Mouse (Mus musculus) liver, adult 2 months (tissue): Measurements from ENCODE around the gene Pi4k2a. TPM values are rescaled to one million over a fixed set of nuclear protein-coding genes. Genes with fewer than 3 reads are reported as not detected.

Experiments used
- DNase-seq: peaks from one replicate; pipeline ENCODE4 v3.0.0-alpha.2; 2011; ENCODE audit warnings: low read depth, low spot score; ENCODE audit errors: extremely low read depth
- H3K27ac ChIP-seq: fragments of 200-500 bp; replicated peaks from 2 replicates; pipeline ENCODE4 v1.5.1; 2012; ENCODE audit warnings: low read depth, mild to moderate bottlenecking, control low read depth, inconsistent platforms, low read length; ENCODE audit not compliant: insufficient read depth
- H3K27me3 ChIP-seq: fragments of 200-500 bp; 2 replicates; pipeline ENCODE4 v1.6.1; 2012; ENCODE audit warnings: mild to moderate bottlenecking, moderate library complexity, low read length, inconsistent platforms; ENCODE audit not compliant: control insufficient read depth, insufficient read depth
- H3K36me3 ChIP-seq: fragments of 200-500 bp; 2 replicates; pipeline ENCODE4 v1.6.1; 2012; ENCODE audit warnings: low read length, inconsistent platforms; ENCODE audit not compliant: control insufficient read depth, insufficient read depth
- H3K4me1 ChIP-seq: fragments of 200-500 bp; 2 replicates; pipeline ENCODE4 v1.6.1; 2011; ENCODE audit warnings: low read length; ENCODE audit not compliant: control insufficient read depth, insufficient read depth
- H3K4me3 ChIP-seq: fragments of 200-500 bp; 2 replicates; pipeline ENCODE4 v1.5.1; 2011; ENCODE audit warnings: low read depth, mild to moderate bottlenecking, control low read depth, low read length, moderate library complexity; ENCODE audit not compliant: insufficient read depth
- H3K79me2 ChIP-seq: fragments of 200-500 bp; 2 replicates; pipeline ENCODE4 v1.6.1; 2012; ENCODE audit warnings: inconsistent platforms, mild to moderate bottlenecking, low read length, moderate library complexity; ENCODE audit not compliant: control insufficient read depth, insufficient read depth
- H3K9ac ChIP-seq: fragments of 200-500 bp; 2 replicates; pipeline ENCODE4 v1.6.1; 2012; ENCODE audit warnings: low read depth, mild to moderate bottlenecking, control low read depth, inconsistent platforms, low read length
- CTCF ChIP-seq: fragments of 200-500 bp; IDR thresholded peaks from 2 replicates; pipeline ENCODE4 v1.5.1; 2011; ENCODE audit warnings: low read depth, low read length, control low read depth
- POLR2A ChIP-seq: fragments of 200-500 bp; IDR thresholded peaks from 2 replicates; pipeline ENCODE4 v1.6.1; 2011; ENCODE audit warnings: low read length, control low read depth; ENCODE audit not compliant: insufficient read depth; ENCODE audit errors: extremely low read depth
- WGBS: fragments of 180-500 bp; shearing (Covaris S2); methylation state at CpG from one replicate; pipeline ENCODE4 v1.1.7; 2018; 5-methylcytosine and 5-hydroxymethylcytosine counted together
- polyA plus RNA-seq: library from polyadenylated mRNA; depleted of rRNA; stranded (reverse); fragments of >200 nt; gene quantifications from 2 replicates; pipeline ENCODE4 v1.2.3, GENCODE M21; 2012; rRNA removed
- total RNA-seq: library from RNA; depleted of rRNA; stranded (reverse); fragments of >200 nt; gene quantifications from 2 replicates; pipeline ENCODE4 v1.2.3, GENCODE M21; 2014; rRNA removed

The Pi4k2a gene
- total RNA-seq (20.2 and 23.8 TPM in 2 replicates), polyA plus RNA-seq (43.3 and 46.1 TPM in 2 replicates)

- peaks cover 4% of the 10 kb centered on the region; the same call in 1 of the 2 replicates for H3K36me3 ChIP-seq
- H3K4me1 ChIP-seq: peaks cover 9% of the 10 kb centered on the region
- WGBS: under 1% methylated on average over 55 of the region's 55 CpGs
Measured at GRCm38 (mm10) chr19:42089748-42090595, at the start of gene Pi4k2a. Gene Pi4k2a, plus strand, starts transcription at chr19:42090470.

DNA sequence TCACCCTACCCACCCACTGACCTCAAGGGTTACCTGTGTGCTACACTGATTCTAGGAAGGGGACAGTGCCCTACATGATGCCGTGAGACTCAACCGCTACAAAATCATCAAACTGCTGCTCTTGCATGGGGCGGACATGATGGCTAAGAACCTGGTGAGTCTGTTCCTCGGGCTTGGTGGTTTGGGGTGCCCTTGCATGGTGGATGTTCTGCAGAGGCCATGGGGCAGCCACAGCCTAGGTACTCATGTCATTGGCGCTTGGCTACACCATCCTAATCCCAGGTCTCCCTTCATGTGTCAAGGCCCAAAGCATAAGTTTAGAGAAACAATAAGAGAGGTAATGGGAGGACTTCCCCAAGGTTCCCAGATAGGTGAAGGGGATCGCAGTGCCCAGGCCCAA lies 46.3 kb upstream of the Pi4k2a start:
- no peak for DNase-seq
- H3K36me3 ChIP-seq: no peaks in the 10 kb centered on the region
- no peak overlapping the region for H3K27ac ChIP-seq
- peaks cover 12% of the 10 kb centered on the region; the same call in 1 of the 2 replicates for H3K79me2 ChIP-seq
- H3K4me1 ChIP-seq: peaks cover 2% of the 10 kb centered on the region; the same call in 1 of the 2 replicates
- no peak overlapping the region for H3K9ac ChIP-seq
- no peak overlapping the region for H3K4me3 ChIP-seq
- 96% methylated on average over 6 of the region's 6 CpGs for WGBS
- TF ChIP-seq POLR2A (no peak), CTCF (no peak)
- no peaks in the 10 kb centered on the region for H3K27me3 ChIP-seq

More at GRCm38 (mm10) chr19:42089748-42090595, at the start of gene Pi4k2a:
- Histone ChIP-seq H3K27ac (peak within 1 kb of the TSS; percentile 77), H3K27me3 (peaks cover 7% of the 10 kb centered on the region), H3K4me3 (peak within 1 kb of the TSS; percentile 79), H3K79me2 (peaks cover 30% of the 10 kb centered on the region), H3K9ac (peak within 1 kb of the TSS; percentile 90)
- TF ChIP-seq POLR2A: peak; percentile 92
- TF ChIP-seq CTCF: no peak
- peak; percentile 99 for DNase-seq

GRCm38 (mm10) chr19:42045269-42046102 lies 44.8 kb upstream of the Pi4k2a start, which contains the start of gene Hoga1:
Gene Hoga1, plus strand, starts transcription at chr19:42045610.
- TF ChIP-seq POLR2A (peak; percentile 92), CTCF (peak; percentile 96)
- no peaks in the 10 kb centered on the region for H3K36me3 ChIP-seq
- 6% methylated on average over 23 of the region's 23 CpGs for WGBS

GRCm38 (mm10) chr19:42050251-42050650 lies 40.0 kb upstream of the Pi4k2a start:
- Histone ChIP-seq H3K9ac (no peak overlapping the region), H3K27me3 (no peaks in the 10 kb centered on the region), H3K36me3 (peaks cover 3% of the 10 kb centered on the region; the same call in 1 of the 2 replicates), H3K27ac (peak overlapping the region; percentile 96), H3K4me3 (no peak overlapping the region), H3K79me2 (peaks cover 33% of the 10 kb centered on the region), H3K4me1 (peaks cover 31% of the 10 kb centered on the region)
- no peak for TF ChIP-seq CTCF
- no peak for TF ChIP-seq POLR2A
- DNase-seq: peak; percentile 96
- WGBS: 15% methylated on average over 1 of the region's 1 CpGs

More at GRCm38 (mm10) chr19:42045269-42046102, 44.8 kb upstream of the Pi4k2a start, which contains the start of gene Hoga1:
- Histone ChIP-seq H3K4me3 (peak within 1 kb of the TSS; percentile 82), H3K9ac (peak within 1 kb of the TSS; percentile 77), H3K79me2 (peaks cover 12% of the 10 kb centered on the region; the same call in 1 of the 2 replicates), H3K27me3 (no peaks in the 10 kb centered on the region), H3K27ac (peak within 1 kb of the TSS; percentile 77), H3K4me1 (peaks cover 2% of the 10 kb centered on the region; the same call in 1 of the 2 replicates)
- DNase-seq: peak; percentile 95

DNA sequence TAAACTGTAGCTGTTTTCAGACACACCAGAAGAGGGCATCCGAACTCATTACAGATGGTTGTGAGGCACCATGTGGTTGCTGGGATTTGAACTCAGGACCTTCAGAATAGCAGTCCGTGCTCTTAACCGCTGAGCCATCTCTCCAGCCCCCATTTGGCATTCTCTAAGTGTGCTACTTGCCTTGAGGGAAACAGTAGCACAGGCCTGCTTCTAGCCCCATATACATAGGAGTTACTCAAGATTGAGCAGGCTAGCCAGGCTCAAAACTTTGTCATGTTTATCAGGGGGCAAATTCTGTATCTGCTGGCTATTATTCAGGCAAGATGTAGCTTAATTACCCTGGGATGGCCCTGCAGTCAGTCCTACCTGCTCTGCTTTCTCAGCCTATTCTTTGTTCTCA lies 38.9 kb upstream of the Pi4k2a start:
- 90% methylated on average over 3 of the region's 3 CpGs for WGBS
- no peak overlapping the region for H3K9ac ChIP-seq
- H3K79me2 ChIP-seq: peaks cover 29% of the 10 kb centered on the region

More for the DNA sequence above, 38.9 kb upstream of the Pi4k2a start:
- Histone ChIP-seq H3K27ac (peak overlapping the region; percentile 44), H3K4me3 (no peak overlapping the region), H3K27me3 (no peaks in the 10 kb centered on the region), H3K36me3 (peaks cover 3% of the 10 kb centered on the region; the same call in 1 of the 2 replicates), H3K4me1 (peaks cover 31% of the 10 kb centered on the region)
- TF ChIP-seq POLR2A: no peak
- TF ChIP-seq CTCF: no peak
- no peak for DNase-seq
